Comparison of ENCODE assay signal across 10 mouse cellular contexts in genomic region chr8:46934254-46934653, GRCm38 (mm10). TPM values are rescaled to one million over a fixed set of nuclear protein-coding genes. Genes with fewer than 3 reads are reported as not detected.
DNase-seq lines count a peak whose midpoint lies in the region; ATAC-seq and TF ChIP-seq lines count a peak whose summit lies in the region.
"Had no signal": no experiment of that assay in that cellular context is flagged by ENCODE, and none has a peak within 500 bp of the region (broad histone marks: within the 10 kb centered on the region; RNA-seq: fewer than 3 reads in every experiment).

No protein-coding gene starts in this region.

- ATAC-seq in lung, embryonic 14.5 days (ENCODE audit: insufficient read depth) = peak; percentile 49; the same call in 1 of the 2 replicates
- ATAC-seq in forebrain, embryonic 12.5 days (ENCODE audit: low FRiP score) = no peak

- DNase-seq in lung, embryonic 14.5 days = peak; percentile 54
- DNase-seq in lung, adult 2 months = no peak
- peak; percentile 32 to 43 for DNase-seq in frontal cortex, postnatal 25 days (ENCODE audit: low spot score in 2 of 2)
- peak; percentile 28 to 82 for DNase-seq in left cerebral cortex, adult 8-10 months (ENCODE audit: low spot score in 2 of 2)
- peak; percentile 62 for DNase-seq in right cerebral cortex, postnatal 25 days
- no peak for DNase-seq in adrenal gland, adult 8-10 months
- no peak for DNase-seq in yolk sac, embryonic 10.5 days (ENCODE audit: low spot score)

- no peaks in the 10 kb centered on the region for H3K9me3 ChIP-seq in lung, embryonic 14.5 days (ENCODE audit: low read depth, low read length)
- no peaks in the 10 kb centered on the region for H3K9me3 ChIP-seq in forebrain, embryonic 12.5 days
- H3K9me3 ChIP-seq: hindbrain, embryonic 15.5 days; megakaryocyte, embryonic 14.5 days had no signal

- H3K27ac ChIP-seq in lung, embryonic 14.5 days (ENCODE audit: low read depth) = no peak overlapping the region
- no peak overlapping the region for H3K27ac ChIP-seq in forebrain, embryonic 12.5 days
- H3K27ac ChIP-seq: hindbrain, embryonic 15.5 days had no signal

- no peak for TF ChIP-seq POLR2A in lung, adult 2 months (IDR thresholded peaks at IDR 0.05; ENCODE audit: borderline replicate concordance, extremely low read depth, low read depth, low read length)

- 43% methylated on average over 9 of the region's 9 CpGs for WGBS in lung, embryonic 14.5 days
- whole genome bisulfite sequencing in lung, adult 2 months = 66% methylated on average over 9 of the region's 9 CpGs
- 88% methylated on average over 9 of the region's 9 CpGs for WGBS in forebrain, embryonic 12.5 days

- H3K4me2 ChIP-seq in lung, embryonic 14.5 days = no peak overlapping the region
- H3K4me2 ChIP-seq in forebrain, embryonic 12.5 days = no peak overlapping the region
- H3K4me2 ChIP-seq: hindbrain, embryonic 15.5 days had no signal

- TF ChIP-seq CTCF in lung, embryonic 14.5 days (IDR thresholded peaks at IDR 0.05; ENCODE audit: low read depth) = no peak
- no peak for TF ChIP-seq CTCF in lung, adult 2 months (IDR thresholded peaks at IDR 0.05; ENCODE audit: insufficient read depth, low read length)

- no peaks in the 10 kb centered on the region for H3K4me1 ChIP-seq in lung, embryonic 14.5 days (ENCODE audit: insufficient read depth)
- H3K4me1 ChIP-seq in lung, adult 2 months (ENCODE audit: control insufficient read depth, insufficient read depth, low read length) = no peaks in the 10 kb centered on the region
- no peaks in the 10 kb centered on the region for H3K4me1 ChIP-seq in forebrain, embryonic 12.5 days
- H3K4me1 ChIP-seq: hindbrain, embryonic 15.5 days had no signal

- H3K4me3 ChIP-seq in lung, embryonic 14.5 days (ENCODE audit: low read depth, low read length) = no peak overlapping the region
- H3K4me3 ChIP-seq in lung, adult 2 months (replicated peaks; ENCODE audit: extremely low read depth, low read depth, low read length) = no peak overlapping the region
- H3K4me3 ChIP-seq in forebrain, embryonic 12.5 days (replicated peaks) = no peak overlapping the region
- H3K4me3 ChIP-seq: hindbrain, embryonic 15.5 days; megakaryocyte, embryonic 14.5 days had no signal

- H3K9ac ChIP-seq in lung, embryonic 14.5 days = no peak overlapping the region
- H3K9ac ChIP-seq in forebrain, embryonic 12.5 days = no peak overlapping the region
- H3K9ac ChIP-seq: hindbrain, embryonic 15.5 days had no signal

- no peaks in the 10 kb centered on the region for H3K36me3 ChIP-seq in lung, embryonic 14.5 days (ENCODE audit: insufficient read depth)
- no peaks in the 10 kb centered on the region for H3K36me3 ChIP-seq in forebrain, embryonic 12.5 days (replicated peaks)
- H3K36me3 ChIP-seq: hindbrain, embryonic 15.5 days had no signal

- no peaks in the 10 kb centered on the region for H3K27me3 ChIP-seq in lung, embryonic 14.5 days (ENCODE audit: insufficient read depth, low read length)
- H3K27me3 ChIP-seq in forebrain, embryonic 12.5 days = 0 out of 2 replicates have a peak, but pooled peaks cover 5% of the 10 kb centered on the region
- H3K27me3 ChIP-seq: hindbrain, embryonic 15.5 days had no signal

RNA-seq across cellular contexts. Expression of gene Enpp6, which starts 52.4 kb away (rescaled TPM):
- 0.29 and 0.89 TPM in 2 replicates for polyA plus RNA-seq in lung, embryonic 14.5 days (2014; fragmentation: Nextera tagmentation; extraction: Ambion mirVana)
- polyA plus RNA-seq in lung, adult 2 months (2012; rRNA removed) = 2.4 and 10.4 TPM in 2 replicates
- 1 to 10 TPM; 6.3 to 7.9 (median 6.9) TPM for total RNA-seq in left cerebral cortex, adult 8-10 months (2022)
- polyA plus RNA-seq in forebrain, embryonic 12.5 days (2016; fragmentation: Nextera tagmentation; extraction: Ambion mirVana) = 0.14 and 0.24 TPM in 2 replicates
- total RNA-seq in adrenal gland, adult 8-10 months (2022) = 1 to 10 TPM in 3 of 4 experiments, under 1 TPM in 1; 0.91 to 2.4 (median 1.4) TPM

Comparison
In these comparisons a context has a peak if more than half of its experiments do, and no peak if none do; other contexts are left out.
1. DNase-seq: peak in lung, embryonic 14.5 days (single experiment), frontal cortex, postnatal 25 days (2 of 2), left cerebral cortex, adult 8-10 months (2 of 2) and right cerebral cortex, postnatal 25 days (single experiment); none in lung, adult 2 months (single experiment), adrenal gland, adult 8-10 months (single experiment) and yolk sac, embryonic 10.5 days (single experiment).